Mouse (Mus musculus) E14TG2a.4 (cell line): ENCODE measurements around the gene Ano1.

Source experiments
- H3K27me3 ChIP-seq: 2 replicates; pipeline ENCODE4 v1.6.1; 2014; ENCODE audit warnings: low read length, control low read depth; ENCODE audit not compliant: insufficient read depth
- H3K36me3 ChIP-seq: 2 replicates; pipeline ENCODE4 v1.6.1; 2014; ENCODE audit warnings: low read length, control low read depth; ENCODE audit not compliant: insufficient read depth
- H3K4me1 ChIP-seq: replicated peaks from 2 replicates; pipeline ENCODE4 v1.6.1; 2014; ENCODE audit warnings: low read depth, low read length, control low read depth
- H3K4me3 ChIP-seq: replicated peaks from 2 replicates; pipeline ENCODE4 v1.5.1; 2014; ENCODE audit warnings: mild to moderate bottlenecking, low read length
- H3K9me3 ChIP-seq: 2 replicates; pipeline ENCODE4 v1.6.1; 2014; ENCODE audit warnings: low read length, control low read depth
- CTCF ChIP-seq: conservative IDR thresholded peaks from 2 replicates; pipeline ENCODE4 v1.5.1; 2014; ENCODE audit warnings: low read length
- NANOG ChIP-seq: IDR thresholded peaks from 2 replicates; pipeline ENCODE4 v1.6.1; 2014; ENCODE audit warnings: borderline replicate concordance, low read length, mixed read lengths
- POU5F1 ChIP-seq: IDR thresholded peaks from 2 replicates; pipeline ENCODE4 v1.6.1; 2014; ENCODE audit warnings: low read length, borderline replicate concordance

Gene Ano1

GRCm38 (mm10) chr7:144630622-144631021 lies 121.2 kb downstream of the Ano1 start:
- H3K36me3 ChIP-seq, result no peaks in the 10 kb centered on the region
- H3K9me3 ChIP-seq, result no peaks in the 10 kb centered on the region
- peaks cover 55% of the 10 kb centered on the region for H3K27me3 ChIP-seq
- H3K4me3 ChIP-seq, result no peak overlapping the region
- no peak for TF ChIP-seq NANOG
- no peak for TF ChIP-seq POU5F1
- no peak for TF ChIP-seq CTCF
- peaks cover 51% of the 10 kb centered on the region for H3K4me1 ChIP-seq

GRCm38 (mm10) chr7:144628334-144628915 lies 123.3 kb downstream of the Ano1 start:
- no peaks in the 10 kb centered on the region for H3K36me3 ChIP-seq
- TF ChIP-seq NANOG (0 out of 2 replicates have a peak, but pooled peaks have one; percentile 10), POU5F1 (no peak)
- H3K4me1 ChIP-seq, result peaks cover 63% of the 10 kb centered on the region
- H3K4me3 ChIP-seq, result peak overlapping the region; percentile 8
- H3K9me3 ChIP-seq, result no peaks in the 10 kb centered on the region
- peaks cover 50% of the 10 kb centered on the region for H3K27me3 ChIP-seq

- peaks cover 3% of the 10 kb centered on the region; the same call in 1 of the 2 replicates for H3K9me3 ChIP-seq
- peaks cover 45% of the 10 kb centered on the region for H3K27me3 ChIP-seq
- H3K4me3 ChIP-seq, result peak overlapping the region; percentile 8; the same call in 1 of the 2 replicates
- TF ChIP-seq NANOG (no peak), POU5F1 (no peak), CTCF (no peak)
- H3K4me1 ChIP-seq, result peaks cover 63% of the 10 kb centered on the region
- no peaks in the 10 kb centered on the region for H3K36me3 ChIP-seq
Measured at GRCm38 (mm10) chr7:144627606-144628333, 124.0 kb downstream of the Ano1 start.

- H3K4me3 ChIP-seq, result no peak overlapping the region
- peaks cover 28% of the 10 kb centered on the region for H3K27me3 ChIP-seq
- peaks cover 11% of the 10 kb centered on the region; the same call in 1 of the 2 replicates for H3K9me3 ChIP-seq
- TF ChIP-seq NANOG, result no peak
- no peak for TF ChIP-seq POU5F1
- TF ChIP-seq CTCF, result no peak
- H3K36me3 ChIP-seq, result no peaks in the 10 kb centered on the region
- H3K4me1 ChIP-seq, result peaks cover 70% of the 10 kb centered on the region
Measured at GRCm38 (mm10) chr7:144626042-144626441, 125.7 kb downstream of the Ano1 start.

GRCm38 (mm10) chr7:144620721-144621681 lies 130.8 kb downstream of the Ano1 start:
- peaks cover 16% of the 10 kb centered on the region; the same call in 1 of the 2 replicates for H3K9me3 ChIP-seq
- TF ChIP-seq NANOG (no peak), POU5F1 (no peak), CTCF (no peak)
- H3K4me1 ChIP-seq, result peaks cover 27% of the 10 kb centered on the region
- H3K4me3 ChIP-seq, result no peak overlapping the region
- no peaks in the 10 kb centered on the region for H3K36me3 ChIP-seq
- peaks cover 6% of the 10 kb centered on the region for H3K27me3 ChIP-seq

- H3K27me3 ChIP-seq, result peaks cover 2% of the 10 kb centered on the region; the same call in 1 of the 2 replicates
- H3K4me1 ChIP-seq, result peaks cover 22% of the 10 kb centered on the region
- peaks cover 16% of the 10 kb centered on the region; the same call in 1 of the 2 replicates for H3K9me3 ChIP-seq
- no peak overlapping the region for H3K4me3 ChIP-seq
- no peak for TF ChIP-seq NANOG
- TF ChIP-seq CTCF, result no peak
- TF ChIP-seq POU5F1, result no peak
- H3K36me3 ChIP-seq, result no peaks in the 10 kb centered on the region
Measured at GRCm38 (mm10) chr7:144620315-144620714, 131.5 kb downstream of the Ano1 start.

- peaks cover 2% of the 10 kb centered on the region; the same call in 1 of the 2 replicates for H3K4me1 ChIP-seq
- peaks cover 5% of the 10 kb centered on the region; the same call in 1 of the 2 replicates for H3K9me3 ChIP-seq
- TF ChIP-seq POU5F1 (no peak), NANOG (no peak), CTCF (no peak)
- peaks cover 25% of the 10 kb centered on the region for H3K27me3 ChIP-seq
- H3K36me3 ChIP-seq, result no peaks in the 10 kb centered on the region
- no peak overlapping the region for H3K4me3 ChIP-seq
Measured at GRCm38 (mm10) chr7:144615343-144615742, 136.4 kb downstream of the Ano1 start.

- no peaks in the 10 kb centered on the region for H3K4me1 ChIP-seq
- H3K9me3 ChIP-seq, result no peaks in the 10 kb centered on the region
Measured at GRCm38 (mm10) chr7:144612829-144613228, 138.9 kb downstream of the Ano1 start.

More at GRCm38 (mm10) chr7:144612829-144613228, 138.9 kb downstream of the Ano1 start:
- Histone ChIP-seq H3K27me3 (peaks cover 23% of the 10 kb centered on the region), H3K4me3 (no peak overlapping the region), H3K36me3 (no peaks in the 10 kb centered on the region)
- TF ChIP-seq POU5F1 (no peak), CTCF (no peak), NANOG (no peak)
